Mouse (Mus musculus) CD8-positive naive resting alpha-beta T cell, adult 57 days (primary cell): ENCODE data around the gene S1pr3. TPM values are rescaled to one million over a fixed set of nuclear protein-coding genes. Genes with fewer than 3 reads are reported as not detected.

Experiments used
- total RNA-seq: library from RNA; stranded (reverse); gene quantifications from one replicate; pipeline ENCODE4 v1.2.4, GENCODE M21; 2023

Gene S1pr3
- 5.8 TPM for total RNA-seq

GRCm38 (mm10) chr13:51408519-51409001 is at the start of gene S1pr3:
TSS of gene S1pr3 (plus strand) at chr13:51408639.

Other genes starting within 250 kb of the S1pr3 start
- gene Nxnl2, start 237.6 kb upstream of the S1pr3 start, total RNA-seq = 0.70 TPM
- not detected for gene Shc3, start 160.8 kb downstream of the S1pr3 start, total RNA-seq
- gene Cks2, start 236.6 kb downstream of the S1pr3 start, total RNA-seq = 7.1 TPM
- 71.0 TPM for gene Secisbp2, start 243.1 kb downstream of the S1pr3 start, total RNA-seq